Mouse (Mus musculus) myocyte (in vitro differentiated cells): Measurements from ENCODE around the gene Mrps26.

ENCODE experiments used
- POLR2A ChIP-seq: IDR thresholded peaks from one replicate; pipeline ENCODE4 v1.6.1; 2011; ENCODE audit warnings: low read depth, mild to moderate bottlenecking, control low read depth, moderate library complexity; ENCODE audit not compliant: insufficient read length
- TCF12 ChIP-seq: IDR thresholded peaks from one replicate; pipeline ENCODE4 v1.6.1; 2011; ENCODE audit warnings: mild to moderate bottlenecking, control low read depth; ENCODE audit not compliant: poor library complexity, insufficient read depth, severe bottlenecking

- no peak for TF ChIP-seq POLR2A
- no peak for TF ChIP-seq TCF12
Observed at GRCm38 (mm10) chr2:130575873-130576272, 12.3 kb downstream of the Mrps26 start, which contains the start of gene Oxt.
